Mouse (Mus musculus): ENCODE results near the gene Tenm2.
A peak's percentile ranks its signal among the peaks of the same experiment; 100 is the strongest.

The Tenm2 gene

GRCm38 (mm10) chr11:35972270-35972931 lies 1263.4 kb downstream of the Tenm2 start:
- TF ChIP-seq GATA4 (IDR thresholded peaks at IDR 0.05; ENCODE audit: insufficient replicate concordance, low read length), result no peak

- 0 out of 2 replicates have a peak, but pooled peaks have one; percentile 10 for TF ChIP-seq GATA4 (IDR thresholded peaks at IDR 0.05; ENCODE audit: insufficient replicate concordance, low read length)
These were observed 1264.7 kb downstream of the Tenm2 start for GRCm38 (mm10) chr11:35970806-35971705.

GRCm38 (mm10) chr11:35968291-35968690 lies 1267.5 kb downstream of the Tenm2 start:
- no peak for TF ChIP-seq GATA4 (IDR thresholded peaks at IDR 0.05; ENCODE audit: insufficient replicate concordance, low read length)

- no peak for TF ChIP-seq GATA4 (IDR thresholded peaks at IDR 0.05; ENCODE audit: insufficient replicate concordance, low read length)
These were observed 1271.7 kb downstream of the Tenm2 start for GRCm38 (mm10) chr11:35963981-35964549.

- TF ChIP-seq GATA4 (IDR thresholded peaks at IDR 0.05; ENCODE audit: insufficient replicate concordance, low read length), result peak; percentile 80; the same call in 1 of the 2 replicates
These were observed 1272.2 kb downstream of the Tenm2 start for GRCm38 (mm10) chr11:35963554-35963953.

- TF ChIP-seq GATA4 (IDR thresholded peaks at IDR 0.05; ENCODE audit: insufficient replicate concordance, low read length), result no peak
These were observed 1273.3 kb downstream of the Tenm2 start for GRCm38 (mm10) chr11:35962431-35962830.

GRCm38 (mm10) chr11:35959270-35959669 lies 1276.5 kb downstream of the Tenm2 start:
- no peak for TF ChIP-seq GATA4 (IDR thresholded peaks at IDR 0.05; ENCODE audit: insufficient replicate concordance, low read length)
